Mouse (Mus musculus) myocyte (in vitro differentiated cells): ENCODE results near the gene Myh7b.

Experiments used
- CEBPB ChIP-seq: IDR thresholded peaks from 2 replicates; pipeline ENCODE4 v1.6.1; 2011; ENCODE audit warnings: mild to moderate bottlenecking, moderate library complexity; ENCODE audit not compliant: poor library complexity, insufficient read depth, severe bottlenecking
- E2F4 ChIP-seq: IDR thresholded peaks from one replicate; pipeline ENCODE4 v1.6.1; 2011; ENCODE audit warnings: mild to moderate bottlenecking, control low read depth, moderate library complexity; ENCODE audit not compliant: insufficient read depth
- POLR2A ChIP-seq: IDR thresholded peaks from one replicate; pipeline ENCODE4 v1.6.1; 2011; ENCODE audit warnings: low read depth, mild to moderate bottlenecking, control low read depth, moderate library complexity; ENCODE audit not compliant: insufficient read length
- USF1 ChIP-seq: IDR thresholded peaks from one replicate; pipeline ENCODE4 v1.6.1; 2011; ENCODE audit warnings: low read depth, mild to moderate bottlenecking, control low read depth, moderate library complexity

GRCm38 (mm10) chr2:155667881-155668280 lies 56.9 kb downstream of the Myh7b start:
- TF ChIP-seq POLR2A (no peak), USF1 (no peak), E2F4 (no peak), CEBPB (no peak)
